Mouse (Mus musculus): Measurements from ENCODE around the gene Mrps5.

Gene Mrps5

DNA sequence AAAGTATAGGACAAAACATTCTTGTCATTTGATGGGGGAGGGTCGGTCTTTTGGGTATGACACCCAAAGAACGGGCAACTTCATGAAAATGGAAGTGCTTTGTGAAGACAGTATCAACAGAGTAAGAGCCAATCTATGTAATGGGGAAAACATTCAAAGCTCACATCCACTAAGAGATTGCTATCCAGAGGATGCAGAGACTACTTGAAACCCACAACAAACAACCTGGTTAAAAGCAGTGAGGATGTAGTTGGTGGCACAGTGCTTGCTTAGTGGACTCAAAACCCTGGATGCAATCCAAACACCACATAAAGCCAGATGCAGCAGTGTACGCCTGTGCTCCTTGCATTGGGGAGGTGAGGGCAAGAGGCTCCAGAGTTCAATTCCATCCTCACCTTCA, 32.3 kb downstream of the Mrps5 start:
- DNase-seq (ENCODE audit: low read depth, low spot score): no peak

- DNase-seq (ENCODE audit: low read depth, low spot score): no peak
These were observed 35.0 kb downstream of the Mrps5 start for GRCm38 (mm10) chr2:127622065-127622464.

DNA sequence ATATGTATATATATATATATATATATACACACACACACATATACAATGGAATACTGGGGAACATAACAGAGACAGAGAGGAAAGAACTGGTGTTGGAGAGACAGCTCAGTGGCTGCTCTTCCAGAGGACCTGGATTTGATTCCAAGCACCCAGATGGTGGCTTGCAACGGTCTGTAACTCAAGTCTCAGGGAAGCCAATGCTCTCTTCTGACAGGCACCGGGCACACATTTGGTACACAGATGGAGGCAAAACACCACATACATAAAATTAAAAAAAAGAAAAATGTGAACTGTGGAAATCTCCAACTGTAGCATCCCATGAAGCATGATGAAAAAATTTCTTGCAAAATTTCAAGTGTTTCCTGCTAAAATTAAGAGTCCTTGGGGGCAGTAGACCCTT, 37.8 kb downstream of the Mrps5 start:
- no peak for DNase-seq (ENCODE audit: low read depth, low spot score)

- no peak for DNase-seq (ENCODE audit: low read depth, low spot score)
These were observed 38.6 kb downstream of the Mrps5 start for GRCm38 (mm10) chr2:127625659-127626058.

DNA sequence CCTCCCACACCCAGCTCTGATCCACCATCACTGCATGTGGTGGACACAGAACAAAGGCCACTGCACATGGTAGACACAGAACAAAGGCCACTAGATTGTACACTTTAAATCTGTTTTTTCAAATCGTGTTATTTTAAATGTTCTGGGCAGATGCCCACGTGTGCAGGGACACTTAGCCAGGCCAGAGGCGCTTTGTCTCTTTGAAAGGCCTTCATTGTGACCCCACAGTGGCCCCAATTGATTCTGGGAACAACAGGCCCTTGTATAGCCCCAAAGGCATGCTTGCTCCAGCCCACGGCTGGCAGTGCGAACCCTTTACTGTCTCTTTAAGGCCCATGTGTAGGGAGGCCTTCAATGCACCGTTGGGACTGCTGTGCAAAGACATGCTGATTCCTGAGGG, 40.3 kb downstream of the Mrps5 start:
- peak; percentile 17 for DNase-seq (ENCODE audit: low read depth, low spot score)

DNA sequence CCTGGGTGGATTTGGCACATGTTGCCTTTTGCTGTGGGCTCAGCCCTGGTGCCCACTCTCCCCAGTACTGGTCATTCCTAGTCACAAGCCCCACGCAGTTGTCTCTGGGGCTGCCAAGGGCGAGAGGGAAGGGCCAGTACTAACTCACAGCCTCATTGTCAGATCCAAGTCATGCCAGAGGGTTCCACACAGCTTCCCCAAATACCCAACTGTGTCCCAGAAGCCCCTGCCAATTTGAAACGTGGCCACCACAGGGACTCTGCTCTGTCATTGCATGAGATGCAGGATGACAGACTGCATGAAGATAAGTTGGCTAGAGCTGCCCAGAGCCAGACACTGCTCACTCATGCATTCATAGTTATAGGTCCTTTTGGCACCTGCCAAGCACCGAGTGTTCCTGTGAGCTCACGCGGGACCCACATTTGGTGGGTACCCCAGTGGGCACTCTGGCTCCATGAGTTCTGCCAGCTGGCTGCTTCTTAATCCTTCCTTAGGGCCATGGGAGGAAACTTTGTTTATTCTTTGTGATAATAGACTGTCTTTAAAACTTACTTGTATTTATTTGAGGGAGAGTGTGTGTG, 41.1 kb downstream of the Mrps5 start:
- no peak for DNase-seq (ENCODE audit: low read depth, low spot score)

- no peak for DNase-seq (ENCODE audit: low read depth, low spot score)
These were observed 45.6 kb downstream of the Mrps5 start for GRCm38 (mm10) chr2:127632601-127633000.

DNA sequence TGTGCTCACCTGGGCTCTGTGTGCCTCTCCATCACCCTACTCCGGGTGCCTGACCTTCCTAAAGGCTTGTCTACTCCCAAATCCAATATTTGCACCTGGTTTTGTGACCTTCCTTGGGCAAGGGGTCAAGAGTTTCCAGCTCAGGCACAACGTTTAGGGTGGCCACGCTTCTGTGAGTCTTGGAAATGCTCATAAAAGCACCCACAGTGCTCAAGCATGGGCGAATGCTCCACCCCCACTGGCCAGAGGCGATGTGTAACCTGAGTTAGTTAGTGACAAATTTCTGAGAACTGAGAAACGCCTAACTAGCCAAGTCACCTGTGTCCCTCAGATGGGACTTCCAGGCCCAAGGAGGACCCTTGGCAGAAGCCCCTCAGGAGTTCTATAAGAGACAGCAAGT, 48.6 kb downstream of the Mrps5 start:
- no peak for DNase-seq (ENCODE audit: low read depth, low spot score)

GRCm38 (mm10) chr2:127638973-127639372, 52.0 kb downstream of the Mrps5 start:
- no peak for DNase-seq (ENCODE audit: low read depth, low spot score)

DNA sequence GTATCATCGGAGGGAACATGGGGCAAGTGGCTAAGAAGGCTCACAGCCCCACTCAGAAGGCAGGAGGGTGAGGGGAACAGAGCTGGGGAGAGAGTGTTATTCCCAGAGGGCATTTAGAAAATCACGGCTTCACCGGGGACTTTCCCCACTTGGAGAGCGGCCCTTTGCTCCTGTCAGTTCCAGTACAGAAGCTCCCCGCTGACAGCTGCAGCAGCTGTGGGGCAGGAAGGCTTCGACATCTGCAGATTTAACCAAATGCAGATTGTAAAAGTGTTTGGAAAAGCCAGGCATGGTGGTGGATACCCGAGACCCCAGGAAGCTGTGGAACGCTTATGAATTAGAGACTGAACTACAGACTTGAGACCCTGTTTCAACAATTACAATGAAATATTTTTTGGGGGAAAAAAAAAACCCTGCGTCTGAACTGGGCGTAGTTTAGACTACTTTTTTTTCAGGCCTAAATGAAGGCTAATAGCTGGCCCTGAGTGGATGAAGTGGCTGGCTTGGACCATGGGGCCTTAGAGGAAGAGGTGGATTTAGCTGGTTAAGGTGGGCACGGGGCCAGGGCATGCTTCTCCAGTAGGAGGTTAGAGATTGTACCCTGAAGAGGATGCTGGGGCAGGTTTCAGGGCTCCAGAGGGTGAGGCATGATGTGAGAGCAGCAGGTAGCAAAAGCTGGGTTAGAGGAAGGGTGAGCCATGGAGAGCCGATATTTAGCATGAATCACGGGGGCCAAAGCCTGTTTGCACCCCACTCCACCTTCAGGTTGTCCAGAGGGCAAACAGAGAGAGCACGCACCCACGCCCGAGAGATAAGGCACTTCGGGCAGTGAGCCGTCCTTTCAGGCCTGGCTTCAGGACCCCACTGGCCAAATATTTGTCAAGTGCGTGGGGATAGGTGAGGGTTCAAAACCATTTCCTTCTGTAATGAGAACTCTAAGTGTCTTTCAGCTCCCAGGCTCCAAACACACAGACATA, 57.0 kb downstream of the Mrps5 start:
- DNase-seq (ENCODE audit: low read depth, low spot score): peak; percentile 23

GRCm38 (mm10) chr2:127646875-127647274, 59.9 kb downstream of the Mrps5 start:
- DNase-seq (ENCODE audit: low read depth, low spot score): no peak

GRCm38 (mm10) chr2:127648145-127648544, 61.1 kb downstream of the Mrps5 start:
- DNase-seq (ENCODE audit: low read depth, low spot score): no peak

- DNase-seq (ENCODE audit: low read depth, low spot score): no peak
These were observed 62.9 kb downstream of the Mrps5 start for GRCm38 (mm10) chr2:127649921-127650320.

- DNase-seq (ENCODE audit: low read depth, low spot score): no peak
These were observed 64.6 kb downstream of the Mrps5 start for GRCm38 (mm10) chr2:127651601-127652000.

GRCm38 (mm10) chr2:127652335-127652734, 65.3 kb downstream of the Mrps5 start:
- no peak for DNase-seq (ENCODE audit: low read depth, low spot score)

- no peak for DNase-seq (ENCODE audit: low read depth, low spot score)
These were observed 65.8 kb downstream of the Mrps5 start for GRCm38 (mm10) chr2:127652805-127653204.

DNA sequence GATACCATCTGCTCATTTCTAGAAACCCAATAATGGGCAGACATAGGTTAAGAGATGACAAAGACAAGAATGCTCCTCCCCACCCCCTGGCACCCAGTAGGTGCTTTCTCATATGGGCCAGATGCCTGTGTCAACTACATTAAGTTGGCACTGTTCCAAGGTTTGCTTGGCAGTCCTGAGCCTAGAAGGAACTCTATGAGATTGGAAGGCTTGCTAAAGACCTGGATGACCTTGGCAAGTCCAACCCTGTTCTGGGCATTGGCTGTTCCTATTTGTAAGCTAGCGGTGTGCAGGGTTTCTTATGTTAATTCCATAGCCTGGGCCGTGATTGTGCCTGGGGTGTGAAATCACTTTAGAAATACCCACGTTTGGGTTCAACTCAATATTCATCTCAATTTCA, 67.8 kb downstream of the Mrps5 start:
- DNase-seq (ENCODE audit: low read depth, low spot score): no peak

DNA sequence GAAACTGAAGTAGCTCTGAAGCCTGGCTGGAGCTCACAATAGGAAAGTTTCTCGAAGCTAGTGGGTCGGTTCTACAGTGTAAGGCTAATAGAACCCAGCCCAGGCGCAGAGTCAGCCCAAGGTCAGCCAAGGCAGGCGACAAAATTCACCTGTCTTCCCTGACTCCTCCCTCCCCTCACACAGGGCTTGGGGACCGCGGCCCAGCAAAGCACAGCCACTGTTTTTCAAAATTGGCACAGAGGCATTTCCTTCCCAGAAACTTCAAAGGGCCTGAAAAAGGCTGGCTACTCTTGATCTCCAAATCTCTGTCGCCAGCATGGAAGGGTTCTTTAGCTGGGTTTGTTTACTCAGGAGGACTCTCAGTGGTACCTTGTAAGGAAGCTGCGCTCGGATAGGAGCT, 68.4 kb downstream of the Mrps5 start:
- DNase-seq (ENCODE audit: low read depth, low spot score): no peak

DNA sequence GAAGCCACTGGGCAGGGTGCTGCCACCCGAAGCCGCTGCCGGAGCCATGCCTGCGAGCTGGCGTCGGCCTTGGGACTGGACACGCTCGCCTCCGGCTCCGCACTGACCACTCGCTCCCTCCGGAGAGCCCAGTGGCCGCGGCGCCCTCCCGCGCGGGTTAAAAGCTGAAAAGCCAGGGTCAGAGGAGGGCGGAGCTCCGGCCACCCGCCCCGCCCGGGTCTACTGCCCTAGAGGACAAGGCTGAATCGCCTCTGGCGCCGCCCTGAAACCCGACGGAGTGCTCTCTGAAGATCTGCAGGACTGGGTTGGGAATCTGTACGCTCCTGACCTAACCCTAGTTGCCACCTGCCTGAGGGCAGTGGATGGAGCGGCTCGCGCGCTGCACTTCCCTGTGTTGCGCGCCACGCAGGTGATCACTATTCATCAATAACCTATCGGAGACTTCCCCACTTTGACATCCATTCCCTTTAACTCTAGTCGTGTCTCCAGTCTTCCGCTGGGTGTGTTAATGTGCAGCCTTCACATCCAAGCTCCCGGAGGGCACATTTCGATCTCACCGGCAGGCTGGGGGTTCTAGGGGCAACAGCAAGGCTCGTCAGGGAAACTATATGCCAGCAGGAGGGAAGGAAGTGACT, 69.2 kb downstream of the Mrps5 start, which contains the start of gene Mal:
Mal (minus strand) TSS at position 610 of the 635 bp plus-strand sequence.
- DNase-seq (ENCODE audit: low read depth, low spot score): peak; percentile 37

All from mesoderm, embryonic 11.5 days (tissue).